Mouse (Mus musculus) E14TG2a.4 (cell line): ENCODE results near the gene Serpinb1a.

Experiments
- CTCF ChIP-seq: conservative IDR thresholded peaks from 2 replicates; pipeline ENCODE4 v1.5.1; 2014; ENCODE audit warnings: low read length
- POU5F1 ChIP-seq: IDR thresholded peaks from 2 replicates; pipeline ENCODE4 v1.6.1; 2014; ENCODE audit warnings: low read length, borderline replicate concordance

DNA sequence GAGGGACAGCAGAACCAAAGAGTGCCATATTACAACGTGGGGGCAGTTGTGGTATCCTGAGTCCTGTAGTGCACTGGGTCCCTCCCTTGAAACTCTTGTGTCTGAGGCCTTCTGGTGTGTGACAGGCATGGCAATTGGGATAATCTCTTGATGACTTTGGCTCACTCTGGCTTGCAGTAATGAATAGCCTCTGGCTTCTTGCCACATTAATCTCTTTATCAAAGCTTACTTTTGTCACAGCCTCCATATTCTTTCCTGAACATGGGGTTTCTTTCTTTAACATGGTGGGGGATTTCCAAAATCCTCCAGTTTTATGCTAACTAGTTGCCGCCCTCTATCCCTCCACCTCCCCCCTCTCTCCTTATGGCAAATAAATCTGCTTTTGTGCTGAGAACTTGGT is 2.1 kb upstream of the Serpinb1a start:
- TF ChIP-seq CTCF: no peak
- TF ChIP-seq POU5F1: no peak
